Mouse (Mus musculus): Measurements from ENCODE around the gene Krtap29-1.

The Krtap29-1 gene

GRCm38 (mm10) chr11:99937751-99938264 lies 41.0 kb downstream of the Krtap29-1 start:
- DNase-seq, result no peak

- no peak for DNase-seq
Observed at GRCm38 (mm10) chr11:99935991-99936390, 42.9 kb downstream of the Krtap29-1 start, which contains the start of gene Krtap31-2. TSS of gene Krtap31-2 (plus strand) at chr11:99936291.

All from lung, postnatal 4 days (tissue).